Mouse (Mus musculus): ENCODE measurements around the gene Hsd11b2. TPM values are rescaled to one million over a fixed set of nuclear protein-coding genes. Genes with fewer than 3 reads are reported as not detected.

Gene Hsd11b2
- polyA plus RNA-seq, 1 experiment: 0.08 TPM

DNA sequence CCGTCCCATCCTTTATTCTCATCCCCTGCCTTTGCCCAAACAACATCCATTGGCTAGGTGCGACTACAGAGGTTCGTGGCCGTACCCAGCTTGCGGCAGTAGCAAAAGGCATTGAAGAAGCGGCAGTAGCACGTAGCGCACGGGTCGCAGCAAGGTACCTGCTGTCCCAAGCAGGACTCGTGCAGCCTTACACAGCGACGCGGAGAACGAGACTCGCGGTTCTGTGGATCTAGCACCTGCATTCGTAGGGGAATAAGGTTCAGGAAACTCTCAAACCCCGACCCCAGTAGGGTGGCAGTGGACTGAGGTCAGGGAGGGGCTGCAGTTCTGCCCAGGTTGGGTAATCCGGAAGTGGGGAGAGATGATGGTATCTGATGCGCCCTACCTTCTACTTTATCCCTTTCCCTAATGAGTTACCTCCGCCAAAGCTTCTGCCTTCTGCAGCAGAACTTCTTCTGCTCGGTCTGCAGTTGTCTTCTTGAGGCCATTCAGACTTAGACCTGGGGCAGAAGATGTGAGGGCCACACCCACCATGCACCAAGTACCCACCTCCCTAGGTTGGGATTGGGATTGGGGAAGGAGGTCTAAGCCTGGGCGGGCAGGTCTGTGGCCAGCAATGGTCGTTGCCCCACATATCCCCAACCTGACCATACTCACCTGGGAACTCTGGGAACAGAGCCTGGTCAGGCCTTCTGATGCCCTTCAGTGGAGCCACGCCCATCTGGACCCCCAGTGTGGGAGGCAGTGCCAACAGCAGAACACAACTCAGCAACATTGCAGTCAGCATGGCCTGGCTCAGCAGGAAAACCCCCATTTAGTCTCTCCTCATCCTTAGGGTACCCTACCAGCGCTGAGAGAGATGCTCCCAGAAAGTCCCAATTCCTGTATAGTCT lies 48.4 kb downstream of the Hsd11b2 start:
- peak in 1 of 2 experiments; percentile 31 for DNase-seq
- WGBS: 31% methylated on average over 27 of the region's 27 CpGs
- Histone ChIP-seq H3K4me3 (replicated peaks; ENCODE audit: insufficient read depth, low read depth, low read length) (peak overlapping the region; percentile 53), H3K4me1 (ENCODE audit: control insufficient read depth, insufficient read depth, low read length) (peaks cover 7% of the 10 kb centered on the region), H3K27ac (ENCODE audit: insufficient read depth, low read length) (no peak overlapping the region), H3K27me3 (ENCODE audit: control insufficient read depth, insufficient read depth, low read length) (no peaks in the 10 kb centered on the region)
- no peak for TF ChIP-seq CTCF (IDR thresholded peaks at IDR 0.05; ENCODE audit: borderline replicate concordance, insufficient read depth, low read depth, low read length)
- TF ChIP-seq POLR2A (IDR thresholded peaks at IDR 0.05; ENCODE audit: borderline replicate concordance, insufficient read depth, low read length): no peak

DNA sequence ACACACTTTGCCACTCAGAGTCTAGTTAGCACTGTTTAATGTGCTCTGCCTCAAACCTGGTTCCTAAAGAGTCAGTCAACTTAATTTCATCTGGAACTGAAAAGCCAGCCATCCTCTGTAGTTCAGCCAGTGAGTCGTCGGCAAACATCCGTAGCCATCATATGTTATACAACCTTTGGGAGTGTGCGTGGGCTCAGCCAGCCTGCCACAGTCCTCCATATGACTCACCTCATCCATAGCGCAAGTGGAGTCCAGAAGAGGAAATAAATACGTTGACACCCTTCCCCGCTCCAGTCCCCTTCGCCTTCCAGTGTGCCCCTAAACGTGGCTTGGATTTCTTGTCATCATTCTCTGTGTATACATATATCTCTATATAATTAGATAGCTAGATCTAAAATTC lies 53.3 kb downstream of the Hsd11b2 start:
- peaks cover 7% of the 10 kb centered on the region for H3K4me1 ChIP-seq (ENCODE audit: control insufficient read depth, insufficient read depth, low read length)
- no peak overlapping the region for H3K27ac ChIP-seq (ENCODE audit: insufficient read depth, low read length)
- H3K4me3 ChIP-seq (replicated peaks; ENCODE audit: insufficient read depth, low read depth, low read length): no peak overlapping the region
- H3K27me3 ChIP-seq (ENCODE audit: control insufficient read depth, insufficient read depth, low read length): no peaks in the 10 kb centered on the region
- DNase-seq: no peak
- WGBS: 92% methylated on average over 9 of the region's 9 CpGs
- no peak for TF ChIP-seq CTCF (IDR thresholded peaks at IDR 0.05; ENCODE audit: borderline replicate concordance, insufficient read depth, low read depth, low read length)
- TF ChIP-seq POLR2A (IDR thresholded peaks at IDR 0.05; ENCODE audit: borderline replicate concordance, insufficient read depth, low read length): no peak

DNA sequence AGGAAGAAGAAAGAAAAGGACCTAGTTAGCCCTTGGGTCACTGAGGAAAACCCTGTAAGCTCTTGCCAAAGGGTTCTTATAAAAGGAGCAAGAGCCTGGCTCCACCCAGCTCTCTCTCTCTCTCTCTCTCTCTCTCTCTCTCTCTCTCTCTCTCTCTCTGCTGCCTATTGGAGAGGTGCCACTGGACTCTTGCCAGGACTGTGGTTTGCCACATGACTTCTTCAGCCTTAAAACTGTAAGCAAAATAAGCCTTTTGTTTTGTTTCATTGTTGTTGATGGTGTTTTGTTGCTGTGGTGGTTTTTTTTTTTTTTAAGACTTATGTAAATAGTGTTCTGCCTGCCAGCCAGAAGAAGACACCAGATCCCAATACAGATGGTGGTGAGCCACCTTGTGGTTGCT lies 54.9 kb downstream of the Hsd11b2 start:
- peak in 1 of 2 experiments; percentile 28 for DNase-seq
- H3K4me1 ChIP-seq (ENCODE audit: control insufficient read depth, insufficient read depth, low read length): peaks cover 3% of the 10 kb centered on the region; the same call in 1 of the 2 replicates
- H3K27me3 ChIP-seq (ENCODE audit: control insufficient read depth, insufficient read depth, low read length): no peaks in the 10 kb centered on the region

More for the DNA sequence above, 54.9 kb downstream of the Hsd11b2 start:
- Histone ChIP-seq H3K4me3 (replicated peaks; ENCODE audit: insufficient read depth, low read depth, low read length) (no peak overlapping the region), H3K27ac (ENCODE audit: insufficient read depth, low read length) (no peak overlapping the region)
- TF ChIP-seq POLR2A (IDR thresholded peaks at IDR 0.05; ENCODE audit: borderline replicate concordance, insufficient read depth, low read length): no peak
- no peak for TF ChIP-seq CTCF (IDR thresholded peaks at IDR 0.05; ENCODE audit: borderline replicate concordance, insufficient read depth, low read depth, low read length)

Other genes with a start within 250 kb of the Hsd11b2 start
- gene Hsf4, start 249.0 kb upstream of the Hsd11b2 start, polyA plus RNA-seq (2012; rRNA removed): 18.4 and 24.5 TPM in 2 replicates
- gene Nol3, start 242.6 kb upstream of the Hsd11b2 start, polyA plus RNA-seq (2012; rRNA removed): 8.8 and 10.4 TPM in 2 replicates
- 25.1 and 27.4 TPM in 2 replicates for gene 4931428F04Rik, start 228.9 kb upstream of the Hsd11b2 start, polyA plus RNA-seq (2012; rRNA removed)
- gene Exoc3l, start 222.7 kb upstream of the Hsd11b2 start, polyA plus RNA-seq (2012; rRNA removed): 17.0 and 20.0 TPM in 2 replicates
- gene E2f4, start 221.1 kb upstream of the Hsd11b2 start, polyA plus RNA-seq (2012; rRNA removed): 81.6 and 91.5 TPM in 2 replicates
- 12.4 and 15.2 TPM in 2 replicates for gene Elmo3, start 213.2 kb upstream of the Hsd11b2 start, polyA plus RNA-seq (2012; rRNA removed)
- 5.0 and 6.3 TPM in 2 replicates for gene Lrrc29, start 192.5 kb upstream of the Hsd11b2 start, polyA plus RNA-seq (2012; rRNA removed)
- gene Tmem208, start 192.4 kb upstream of the Hsd11b2 start, polyA plus RNA-seq (2012; rRNA removed): 106 and 110 TPM in 2 replicates
- 4.0 and 4.2 TPM in 2 replicates for gene Fhod1, start 170.8 kb upstream of the Hsd11b2 start, polyA plus RNA-seq (2012; rRNA removed)
- gene Slc9a5, start 169.9 kb upstream of the Hsd11b2 start, polyA plus RNA-seq (2012; rRNA removed): 51.7 and 62.0 TPM in 2 replicates
- 11.0 and 13.5 TPM in 2 replicates for gene Plekhg4, start 145.5 kb upstream of the Hsd11b2 start, polyA plus RNA-seq (2012; rRNA removed)
- gene Kctd19, start 105.3 kb upstream of the Hsd11b2 start, polyA plus RNA-seq (2012; rRNA removed): 0.05 TPM in 1 of 2 replicates, not detected in the other
- gene Lrrc36, start 105.2 kb upstream of the Hsd11b2 start, polyA plus RNA-seq (2012; rRNA removed): 0.65 and 1.2 TPM in 2 replicates
- 286 and 297 TPM in 2 replicates for gene Tppp3, start 47.2 kb upstream of the Hsd11b2 start, polyA plus RNA-seq (2012; rRNA removed)
- gene Zdhhc1, start 21.9 kb upstream of the Hsd11b2 start, polyA plus RNA-seq (2012; rRNA removed): 64.7 and 67.9 TPM in 2 replicates
- 333 and 336 TPM in 2 replicates for gene Atp6v0d1, start 47.3 kb downstream of the Hsd11b2 start, polyA plus RNA-seq (2012; rRNA removed)
- 33.4 and 35.9 TPM in 2 replicates for gene Ripor1, start 86.5 kb downstream of the Hsd11b2 start, polyA plus RNA-seq (2012; rRNA removed)
- gene Ctcf, start 117.8 kb downstream of the Hsd11b2 start, polyA plus RNA-seq (2012; rRNA removed): 41.6 and 45.7 TPM in 2 replicates
- 0.36 and 1.00 TPM in 2 replicates for gene Agrp, start 118.6 kb downstream of the Hsd11b2 start, polyA plus RNA-seq (2012; rRNA removed)
- 69.8 and 72.1 TPM in 2 replicates for gene Carmil2, start 167.5 kb downstream of the Hsd11b2 start, polyA plus RNA-seq (2012; rRNA removed)
- gene Acd, start 182.3 kb downstream of the Hsd11b2 start, polyA plus RNA-seq (2012; rRNA removed): 56.3 and 56.8 TPM in 2 replicates
- 128 and 137 TPM in 2 replicates for gene Pard6a, start 182.4 kb downstream of the Hsd11b2 start, polyA plus RNA-seq (2012; rRNA removed)
- gene 4933405L10Rik, start 188.9 kb downstream of the Hsd11b2 start, polyA plus RNA-seq (2012; rRNA removed): 0.51 TPM in 2 replicates
- 15.3 and 17.4 TPM in 2 replicates for gene Enkd1, start 189.5 kb downstream of the Hsd11b2 start, polyA plus RNA-seq (2012; rRNA removed)
- 20.7 and 21.4 TPM in 2 replicates for gene Gfod2, start 239.9 kb downstream of the Hsd11b2 start, polyA plus RNA-seq (2012; rRNA removed)

Data from cerebellum, adult 2 months (tissue).